Mouse (Mus musculus) olfactory bulb, adult 2 months (tissue): Measurements from ENCODE around the gene Cntrl. TPM values are rescaled to one million over a fixed set of nuclear protein-coding genes. Genes with fewer than 3 reads are reported as not detected.
A peak's percentile ranks its signal among the peaks of the same experiment; 100 is the strongest.

Experiments used
- H3K27ac ChIP-seq: fragments of 200-500 bp; 2 replicates; pipeline ENCODE4 v1.5.1; 2012; ENCODE audit warnings: low read depth, low read length; ENCODE audit not compliant: insufficient read depth
- H3K4me1 ChIP-seq: fragments of 200-500 bp; 2 replicates; pipeline ENCODE4 v1.6.1; 2012; ENCODE audit warnings: low read length; ENCODE audit not compliant: control insufficient read depth, insufficient read depth
- H3K4me3 ChIP-seq: fragments of 200-500 bp; 2 replicates; pipeline ENCODE4 v1.5.1; 2012; ENCODE audit warnings: mild to moderate bottlenecking, low read depth, low read length, moderate library complexity; ENCODE audit not compliant: insufficient read depth
- CTCF ChIP-seq: fragments of 200-500 bp; IDR thresholded peaks from 2 replicates; pipeline ENCODE4 v1.5.1; 2012; ENCODE audit warnings: low read depth, mild to moderate bottlenecking, low read length, moderate library complexity; ENCODE audit not compliant: insufficient read depth
- POLR2A ChIP-seq: fragments of 200-500 bp; IDR thresholded peaks from 2 replicates; pipeline ENCODE4 v1.6.1; 2012; ENCODE audit warnings: mild to moderate bottlenecking, low read depth, low read length, moderate library complexity; ENCODE audit not compliant: insufficient read depth
- WGBS: fragments of 180-500 bp; shearing (Covaris S2); methylation state at CpG from one replicate; pipeline ENCODE4 v1.1.7; 2018; 5-methylcytosine and 5-hydroxymethylcytosine counted together
- polyA plus RNA-seq: library from polyadenylated mRNA; stranded (reverse); fragments of >200 nt; gene quantifications from 2 replicates; pipeline ENCODE4 v1.2.4, GENCODE M21; 2012; ENCODE audit warnings: low replicate concordance; ENCODE audit not compliant: missing spikeins, insufficient read depth, insufficient read length

Gene Cntrl
- polyA plus RNA-seq, 1 experiment, result not detected

GRCm38 (mm10) chr2:35175281-35176065 is 66.2 kb downstream of the Cntrl start:
- Histone ChIP-seq H3K4me3 (no peak overlapping the region), H3K4me1 (peaks cover 7% of the 10 kb centered on the region), H3K27ac (no peak overlapping the region)
- TF ChIP-seq CTCF (no peak), POLR2A (no peak)
- WGBS, result 64% methylated on average over 12 of the region's 12 CpGs

- Histone ChIP-seq H3K4me1 (peaks cover 7% of the 10 kb centered on the region), H3K4me3 (no peak overlapping the region), H3K27ac (no peak overlapping the region)
- TF ChIP-seq POLR2A (no peak), CTCF (no peak)
- WGBS, result 80% methylated on average over 3 of the region's 3 CpGs
Measured at GRCm38 (mm10) chr2:35178153-35178552, 68.9 kb downstream of the Cntrl start.

- 61% methylated on average over 6 of the region's 6 CpGs for WGBS
- TF ChIP-seq CTCF (no peak), POLR2A (no peak)
- no peak overlapping the region for H3K4me3 ChIP-seq
- no peaks in the 10 kb centered on the region for H3K4me1 ChIP-seq
- H3K27ac ChIP-seq, result no peak overlapping the region
Measured at GRCm38 (mm10) chr2:35183115-35183673, 73.9 kb downstream of the Cntrl start.

DNA sequence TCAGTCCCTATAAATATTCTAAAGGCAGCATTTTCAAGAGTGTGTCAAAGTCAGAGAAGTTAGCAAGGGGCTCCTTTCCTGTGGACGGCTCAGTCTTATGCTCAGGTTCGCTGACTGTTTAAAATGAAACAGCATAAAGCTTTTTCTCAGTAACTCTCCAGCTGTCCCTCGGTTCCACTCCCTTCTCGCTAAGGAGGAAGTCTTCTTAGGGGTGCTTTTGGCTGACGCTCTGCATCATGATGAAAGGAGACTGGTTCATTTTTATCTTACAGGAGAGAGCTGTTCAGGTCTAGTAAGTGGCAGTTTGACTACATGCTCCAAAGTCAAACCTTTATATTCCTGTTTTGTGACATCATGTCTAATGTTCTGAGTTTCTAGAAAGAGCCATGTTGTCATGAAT is 79.6 kb downstream of the Cntrl start:
- TF ChIP-seq POLR2A, result no peak
- TF ChIP-seq CTCF, result no peak
- Histone ChIP-seq H3K27ac (no peak overlapping the region), H3K4me1 (no peaks in the 10 kb centered on the region), H3K4me3 (no peak overlapping the region)
- WGBS, result 80% methylated on average over 5 of the region's 5 CpGs

GRCm38 (mm10) chr2:35193976-35194375 is 84.7 kb downstream of the Cntrl start:
- TF ChIP-seq POLR2A, result no peak
- no peak for TF ChIP-seq CTCF
- 87% methylated on average over 1 of the region's 1 CpGs for WGBS

DNA sequence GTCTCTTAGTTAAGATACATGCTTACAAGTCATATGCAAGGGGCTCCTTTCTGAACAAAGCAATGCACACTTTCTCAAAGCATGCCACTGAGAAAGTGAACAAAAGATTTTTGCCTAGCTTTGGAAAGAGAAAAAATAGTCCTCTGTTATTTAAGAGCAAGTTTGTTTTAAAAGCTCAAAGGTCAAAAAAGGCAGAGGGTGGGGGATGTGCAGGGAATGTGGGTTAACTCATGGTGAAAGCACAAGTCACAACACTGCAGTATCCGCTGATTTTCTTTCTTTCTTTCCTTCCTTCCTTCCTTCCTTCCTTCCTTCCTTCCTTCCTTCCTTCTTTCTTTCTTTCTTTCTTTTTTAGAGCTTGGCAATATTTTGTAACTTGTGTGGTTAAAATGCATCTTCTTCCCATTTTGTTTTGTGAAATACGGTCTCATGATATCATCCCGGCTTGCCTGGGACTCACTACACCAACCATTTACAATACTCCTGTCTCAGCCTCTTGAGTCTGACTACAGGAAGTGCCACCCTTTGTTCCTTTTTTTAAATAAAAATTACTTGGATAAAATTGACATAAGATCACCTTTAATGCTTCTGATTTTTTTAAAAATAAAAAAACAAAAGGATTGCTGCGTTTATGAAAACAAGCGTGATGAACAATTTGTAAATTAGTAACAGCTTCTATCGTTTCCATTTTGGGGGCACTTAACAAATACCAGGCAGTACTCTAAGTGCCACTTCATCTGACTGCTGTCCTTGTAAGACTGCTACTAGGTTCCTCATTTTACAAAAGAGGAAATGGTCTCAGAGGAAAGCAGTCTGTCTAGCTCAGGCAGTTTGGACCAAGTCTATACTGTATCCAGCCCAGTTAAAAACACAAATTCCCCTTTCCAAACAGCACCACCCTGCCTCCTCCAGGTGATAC is 86.6 kb downstream of the Cntrl start:
- TF ChIP-seq CTCF (no peak), POLR2A (no peak)
- Histone ChIP-seq H3K4me3 (no peak overlapping the region), H3K4me1 (no peaks in the 10 kb centered on the region), H3K27ac (no peak overlapping the region)
- 46% methylated on average over 6 of the region's 6 CpGs for WGBS

More at GRCm38 (mm10) chr2:35193976-35194375, 84.7 kb downstream of the Cntrl start:
- no peak overlapping the region for H3K4me3 ChIP-seq
- no peaks in the 10 kb centered on the region for H3K4me1 ChIP-seq
- no peak overlapping the region for H3K27ac ChIP-seq

DNA sequence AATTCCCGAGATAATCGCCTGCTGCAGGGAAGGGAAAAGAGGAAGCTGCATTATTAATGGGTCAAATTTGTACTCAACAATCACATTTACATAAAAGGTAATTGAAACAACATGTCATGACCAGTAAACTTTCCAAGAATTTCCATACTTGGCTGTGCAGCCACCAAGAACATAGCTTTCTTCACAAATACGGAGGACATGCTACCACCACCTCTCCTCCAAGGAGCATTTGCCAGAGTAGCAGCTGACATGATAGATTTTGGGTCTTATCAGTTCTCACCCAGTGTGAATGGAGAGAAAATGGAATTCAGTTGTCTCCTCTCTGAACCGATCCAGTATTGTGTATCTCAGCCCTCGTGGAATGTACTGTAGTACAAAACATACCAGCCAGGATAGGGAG is 90.2 kb downstream of the Cntrl start:
- H3K4me1 ChIP-seq, result no peaks in the 10 kb centered on the region
- peak overlapping the region; percentile 95 for H3K4me3 ChIP-seq
- WGBS, result under 1% methylated on average over 5 of the region's 5 CpGs
- no peak overlapping the region; the same call in 1 of the 2 replicates for H3K27ac ChIP-seq
- TF ChIP-seq POLR2A (no peak), CTCF (no peak)

GRCm38 (mm10) chr2:35199971-35200897 is 90.9 kb downstream of the Cntrl start:
- no peak for TF ChIP-seq POLR2A
- no peak for TF ChIP-seq CTCF
- Histone ChIP-seq H3K4me1 (no peaks in the 10 kb centered on the region), H3K4me3 (peak overlapping the region; percentile 95), H3K27ac (peak overlapping the region; percentile 96)
- under 1% methylated on average over 86 of the region's 90 CpGs for WGBS
